22 mouse cellular contexts compared by ENCODE assay signal in genomic region chr6:44408331-44409195, GRCm38 (mm10).
DNase-seq lines count a peak whose midpoint lies in the region; ATAC-seq lines count a peak whose summit lies in the region.
"Had no signal": no experiment of that assay in that cellular context is flagged by ENCODE, and none has a peak within 500 bp of the region (broad histone marks: within the 10 kb centered on the region; RNA-seq: fewer than 3 reads in every experiment).

No protein-coding gene starts in this region.

- H3K4me3 ChIP-seq in midbrain, embryonic 13.5 days (replicated peaks), result no peak overlapping the region
- no peak overlapping the region for H3K4me3 ChIP-seq in midbrain, embryonic 15.5 days
- no peak overlapping the region for H3K4me3 ChIP-seq in forebrain, embryonic 15.5 days
- no peak overlapping the region for H3K4me3 ChIP-seq in hindbrain, embryonic 15.5 days
- H3K4me3 ChIP-seq: gastrocnemius, adult 2 months; heart, embryonic 15.5 days; intestine, embryonic 15.5 days; layer of hippocampus, adult 2 months; liver, embryonic 13.5 days had no signal

- 76% methylated on average over 2 of the region's 2 CpGs for WGBS in midbrain, embryonic 13.5 days
- WGBS in midbrain, embryonic 15.5 days, result 66% methylated on average over 2 of the region's 2 CpGs
- WGBS in forebrain, embryonic 15.5 days, result 51% methylated on average over 2 of the region's 2 CpGs
- 54% methylated on average over 2 of the region's 2 CpGs for WGBS in hindbrain, embryonic 15.5 days

- no peak overlapping the region for H3K4me2 ChIP-seq in midbrain, embryonic 13.5 days (replicated peaks)
- no peak overlapping the region for H3K4me2 ChIP-seq in midbrain, embryonic 15.5 days
- no peak overlapping the region for H3K4me2 ChIP-seq in forebrain, embryonic 15.5 days (replicated peaks)
- H3K4me2 ChIP-seq in hindbrain, embryonic 15.5 days, result no peak overlapping the region
- H3K4me2 ChIP-seq: heart, embryonic 15.5 days; intestine, embryonic 15.5 days; liver, embryonic 13.5 days; lung, embryonic 14.5 days had no signal

- H3K27me3 ChIP-seq in midbrain, embryonic 13.5 days, result no peaks in the 10 kb centered on the region
- H3K27me3 ChIP-seq in midbrain, embryonic 15.5 days (replicated peaks), result no peaks in the 10 kb centered on the region
- H3K27me3 ChIP-seq in forebrain, embryonic 15.5 days, result no peaks in the 10 kb centered on the region
- no peaks in the 10 kb centered on the region for H3K27me3 ChIP-seq in hindbrain, embryonic 15.5 days
- H3K27me3 ChIP-seq: heart, embryonic 15.5 days; intestine, embryonic 15.5 days; liver, embryonic 13.5 days had no signal

- H3K4me1 ChIP-seq in midbrain, embryonic 13.5 days (replicated peaks), result no peaks in the 10 kb centered on the region
- no peaks in the 10 kb centered on the region for H3K4me1 ChIP-seq in midbrain, embryonic 15.5 days
- H3K4me1 ChIP-seq in forebrain, embryonic 15.5 days, result peaks cover 4% of the 10 kb centered on the region; the same call in 1 of the 2 replicates
- H3K4me1 ChIP-seq in hindbrain, embryonic 15.5 days (replicated peaks), result no peaks in the 10 kb centered on the region
- H3K4me1 ChIP-seq: heart, embryonic 15.5 days; intestine, embryonic 15.5 days; liver, embryonic 13.5 days had no signal

- ATAC-seq in midbrain, embryonic 13.5 days, result peak; percentile 48; the same call in 1 of the 2 replicates
- ATAC-seq in midbrain, embryonic 15.5 days (replicated peaks), result no peak
- ATAC-seq in forebrain, embryonic 15.5 days (replicated peaks), result peak; percentile 90
- ATAC-seq in hindbrain, embryonic 15.5 days (ENCODE audit: low FRiP score, low read depth), result peak; percentile 54
- ATAC-seq: activated CD4-positive, CD25-positive, alpha-beta regulatory T cell, adult 4 months; intestine, embryonic 15.5 days had no signal

- no peaks in the 10 kb centered on the region for H3K36me3 ChIP-seq in midbrain, embryonic 13.5 days
- no peaks in the 10 kb centered on the region for H3K36me3 ChIP-seq in midbrain, embryonic 15.5 days (replicated peaks)
- H3K36me3 ChIP-seq in forebrain, embryonic 15.5 days, result no peaks in the 10 kb centered on the region
- H3K36me3 ChIP-seq in hindbrain, embryonic 15.5 days, result no peaks in the 10 kb centered on the region
- H3K36me3 ChIP-seq: heart, embryonic 15.5 days; intestine, embryonic 15.5 days; liver, embryonic 13.5 days had no signal

- H3K9ac ChIP-seq in midbrain, embryonic 13.5 days (replicated peaks), result no peak overlapping the region
- H3K9ac ChIP-seq in midbrain, embryonic 15.5 days, result no peak overlapping the region
- no peak overlapping the region for H3K9ac ChIP-seq in forebrain, embryonic 15.5 days (replicated peaks)
- H3K9ac ChIP-seq in hindbrain, embryonic 15.5 days, result no peak overlapping the region
- H3K9ac ChIP-seq: heart, embryonic 15.5 days; intestine, embryonic 15.5 days; liver, embryonic 13.5 days; lung, embryonic 14.5 days had no signal

- peak; percentile 8 to 41 for DNase-seq in cerebellum, postnatal 10 days
- DNase-seq in cerebellum, postnatal 25 days, result no peak
- no peak for DNase-seq in adrenal gland, adult (ENCODE audit: inconsistent age in 2 of 2, low spot score in 1 of 2)
- DNase-seq in kidney, postnatal 36 days, result no peak
- DNase-seq: adrenal gland, postnatal 25 days; cerebellum, adult 9-10 months; gastrocnemius, adult 2 months; heart, postnatal 4 days; kidney, adult 9 months; kidney, postnatal 14 days; liver, embryonic 13.5 days; lung, embryonic 14.5 days; right cerebral cortex, postnatal 4 days; thymus, postnatal 14 days had no signal

- H3K27ac ChIP-seq in midbrain, embryonic 13.5 days, result no peak overlapping the region
- H3K27ac ChIP-seq in midbrain, embryonic 15.5 days, result no peak overlapping the region
- no peak overlapping the region; the same call in 1 of the 2 replicates for H3K27ac ChIP-seq in forebrain, embryonic 15.5 days (replicated peaks)
- H3K27ac ChIP-seq in hindbrain, embryonic 15.5 days (replicated peaks), result no peak overlapping the region
- H3K27ac ChIP-seq: gastrocnemius, adult 2 months; heart, embryonic 15.5 days; intestine, embryonic 15.5 days; layer of hippocampus, adult 2 months; liver, embryonic 13.5 days had no signal

- no peaks in the 10 kb centered on the region for H3K9me3 ChIP-seq in midbrain, embryonic 13.5 days
- H3K9me3 ChIP-seq in midbrain, embryonic 15.5 days, result no peaks in the 10 kb centered on the region
- no peaks in the 10 kb centered on the region for H3K9me3 ChIP-seq in forebrain, embryonic 15.5 days
- no peaks in the 10 kb centered on the region for H3K9me3 ChIP-seq in hindbrain, embryonic 15.5 days
- H3K9me3 ChIP-seq: heart, embryonic 15.5 days; intestine, embryonic 15.5 days; liver, embryonic 13.5 days had no signal

Comparison
In these comparisons a context has a peak if more than half of its experiments do, and no peak if none do; other contexts are left out.
1. DNase-seq: peak in cerebellum, postnatal 10 days (2 of 2); none in cerebellum, postnatal 25 days (0 of 2), adrenal gland, adult (0 of 2) and kidney, postnatal 36 days (0 of 2).